Mouse (Mus musculus): ENCODE measurements around the gene Apom. TPM values are rescaled to one million over a fixed set of nuclear protein-coding genes. Genes with fewer than 3 reads are reported as not detected.
A peak's percentile ranks its signal among the peaks of the same experiment; 100 is the strongest.

Gene Apom
- polyA plus RNA-seq, 1 experiment from 2014 or later = 573 TPM

DNA sequence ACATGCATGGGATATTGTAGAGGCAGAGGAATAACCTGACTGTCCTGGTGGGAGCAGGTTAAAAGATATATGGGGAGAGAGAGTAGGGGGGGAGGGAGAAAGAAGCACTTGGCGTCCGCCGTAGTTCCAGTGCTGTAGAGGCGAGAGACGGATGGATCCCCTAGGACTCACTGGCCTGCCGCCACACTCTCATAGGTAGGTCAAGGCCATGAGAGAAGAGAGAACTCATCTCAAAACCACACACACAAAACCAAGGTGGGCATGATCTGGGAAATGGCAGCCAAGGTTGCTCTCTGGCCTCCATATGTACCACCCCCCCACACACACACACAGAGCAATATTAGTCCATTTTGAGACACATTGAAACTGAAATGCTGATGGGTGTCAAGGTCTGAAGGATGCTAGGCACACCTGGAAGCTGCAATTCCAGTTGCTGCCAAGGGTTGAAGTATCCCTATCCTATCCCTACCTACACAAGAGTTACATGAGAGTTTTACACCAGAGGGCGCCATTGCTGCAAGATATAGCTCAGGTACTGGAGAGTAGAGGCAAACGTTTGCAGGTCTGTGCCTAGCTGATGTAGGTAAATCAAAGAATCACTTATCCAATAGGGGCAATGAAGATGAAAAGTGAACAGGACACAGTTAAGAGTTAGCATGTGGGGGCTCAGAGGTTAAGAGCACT is 34.6 kb upstream of the Apom start:
- ATAC-seq (ENCODE audit: low read depth) (no peak), DNase-seq (peak; percentile 49)
- H3K9me3 ChIP-seq (replicated peaks) = no peaks in the 10 kb centered on the region
- peaks cover 16% of the 10 kb centered on the region for H3K36me3 ChIP-seq
- no peaks in the 10 kb centered on the region for H3K27me3 ChIP-seq
- 0 out of 2 replicates have a peak overlapping the region, but pooled peaks have one; percentile 90 for H3K4me2 ChIP-seq
- H3K4me3 ChIP-seq (replicated peaks) = no peak overlapping the region
- WGBS (ENCODE audit: insufficient replicate concordance) = 69% methylated on average over 8 of the region's 8 CpGs
- H3K4me1 ChIP-seq (replicated peaks) = peaks cover 35% of the 10 kb centered on the region
- no peak overlapping the region for H3K27ac ChIP-seq
- no peak overlapping the region for H3K9ac ChIP-seq

DNA sequence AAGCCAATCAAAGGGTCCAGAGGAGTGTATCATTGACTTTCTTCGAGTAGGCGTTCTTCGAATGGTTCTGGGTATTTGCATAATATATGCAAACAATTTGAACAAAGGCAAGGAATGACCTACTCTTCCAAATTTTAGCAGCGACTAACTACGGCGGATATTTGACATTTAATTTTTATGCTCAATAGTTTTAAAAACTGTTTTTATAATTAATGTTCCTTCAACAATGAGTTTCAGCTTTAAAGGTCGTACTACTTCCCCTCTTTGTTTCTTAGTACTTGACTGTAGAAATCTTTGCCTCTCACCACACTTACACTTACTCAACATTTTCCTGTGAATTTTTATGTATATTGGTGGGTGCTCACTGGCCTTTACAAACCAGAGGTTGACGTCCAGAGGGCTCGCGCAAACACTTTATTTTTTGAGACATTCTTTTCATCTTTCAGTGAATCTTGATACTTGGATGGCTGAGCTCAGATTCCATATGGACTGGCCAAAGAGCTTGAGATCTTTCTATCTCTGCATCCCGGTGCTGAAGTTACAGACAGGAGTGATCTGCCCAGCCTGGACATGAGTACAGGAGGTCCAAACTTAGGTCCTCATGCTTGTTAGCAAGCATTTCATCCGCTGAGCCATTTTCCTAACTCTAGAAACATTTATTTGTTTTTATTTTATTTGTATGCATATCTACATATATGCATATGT is 33.8 kb upstream of the Apom start:
- H3K36me3 ChIP-seq = peaks cover 25% of the 10 kb centered on the region
- peak overlapping the region; percentile 58 for H3K9ac ChIP-seq
- ATAC-seq (ENCODE audit: low read depth) (peak; percentile 77), DNase-seq (no peak)
- no peaks in the 10 kb centered on the region for H3K9me3 ChIP-seq (replicated peaks)
- peaks cover 42% of the 10 kb centered on the region for H3K4me1 ChIP-seq (replicated peaks)
- H3K4me2 ChIP-seq = peak overlapping the region; percentile 90
- peak overlapping the region; percentile 93 for H3K27ac ChIP-seq
- 28% methylated on average over 12 of the region's 12 CpGs for WGBS (ENCODE audit: insufficient replicate concordance)
- H3K27me3 ChIP-seq = no peaks in the 10 kb centered on the region
- peak overlapping the region; percentile 97 for H3K4me3 ChIP-seq (replicated peaks)

DNA sequence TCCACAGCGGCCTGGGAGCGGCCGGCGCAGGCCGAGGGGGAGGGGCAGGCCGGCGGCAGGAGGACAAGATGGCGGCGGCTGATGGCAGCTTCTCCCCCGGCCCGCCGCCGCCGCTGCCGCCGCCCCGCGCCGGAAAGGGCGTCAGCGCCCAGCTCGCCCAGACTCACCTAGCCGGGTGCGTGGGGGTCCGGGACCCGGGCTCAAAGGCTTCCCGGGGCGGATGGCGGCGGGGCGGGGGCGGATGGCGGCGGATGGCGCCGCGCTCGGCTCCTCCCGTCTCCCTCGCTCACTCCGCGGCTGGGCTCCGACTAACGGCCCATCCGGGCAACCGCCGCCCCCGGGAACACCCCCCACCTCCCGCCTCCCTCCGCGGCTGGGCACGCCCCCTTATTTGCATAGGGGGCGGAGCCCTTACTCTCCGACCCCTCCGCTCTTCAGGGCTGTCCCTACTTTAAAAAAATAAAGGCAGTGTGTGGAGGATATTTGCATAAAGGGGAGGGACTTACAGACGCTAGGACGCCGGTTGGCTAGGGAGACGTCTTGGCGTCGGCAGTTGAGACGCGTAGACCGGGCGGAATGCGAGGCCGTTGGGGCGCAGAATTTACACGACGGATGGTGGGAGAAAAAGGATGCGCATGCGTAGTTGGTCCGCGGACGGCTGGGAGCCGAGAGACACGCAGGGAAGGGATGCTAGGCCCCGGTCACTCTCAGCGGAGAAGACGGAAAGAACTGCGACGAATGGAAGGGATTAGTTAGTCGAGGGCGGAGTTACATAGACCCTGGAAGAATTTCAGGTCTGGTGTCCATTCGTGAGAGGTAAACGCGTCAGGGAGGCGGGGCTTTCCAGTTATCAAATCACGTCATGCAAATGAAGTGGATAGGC is 33.0 kb upstream of the Apom start, which contains the start of gene Prrc2a:
Prrc2a (minus strand) TSS at position 330 of the 883 bp plus-strand sequence.
- peak within 1 kb of the TSS; percentile 90 for H3K4me2 ChIP-seq
- H3K27ac ChIP-seq = peak within 1 kb of the TSS; percentile 93
- peak within 1 kb of the TSS; percentile 100 for H3K9ac ChIP-seq
- H3K36me3 ChIP-seq = peaks cover 33% of the 10 kb centered on the region
- H3K4me1 ChIP-seq (replicated peaks) = peaks cover 42% of the 10 kb centered on the region
- no peaks in the 10 kb centered on the region for H3K9me3 ChIP-seq (replicated peaks)
- under 1% methylated on average over 74 of the region's 89 CpGs for WGBS (ENCODE audit: insufficient replicate concordance)
- ATAC-seq (ENCODE audit: low read depth) (peak; percentile 93), DNase-seq (peak; percentile 95)
- peak within 1 kb of the TSS; percentile 97 for H3K4me3 ChIP-seq (replicated peaks)
- H3K27me3 ChIP-seq = no peaks in the 10 kb centered on the region

DNA sequence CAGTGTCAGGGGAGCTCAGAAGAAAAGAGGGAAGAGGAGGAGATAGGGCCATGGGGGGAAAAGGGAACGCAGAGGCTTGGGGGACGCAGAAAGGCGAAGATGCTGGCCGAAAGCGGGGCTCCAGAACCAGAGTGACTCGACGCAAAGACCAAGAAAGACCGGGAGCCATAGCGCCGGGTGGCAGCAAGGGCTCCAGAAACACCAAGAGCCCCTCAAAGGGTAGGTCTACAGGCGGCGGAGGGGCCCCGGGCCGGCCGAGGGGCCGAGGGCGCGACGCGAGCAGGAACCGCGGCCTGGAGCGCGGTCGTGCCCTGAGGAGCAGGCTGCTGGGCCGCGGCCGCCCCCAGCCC is 32.3 kb upstream of the Apom start:
- 0% methylated on average over 28 of the region's 28 CpGs for WGBS (ENCODE audit: insufficient replicate concordance)
- no peak for DNase-seq
- Histone ChIP-seq H3K27ac (peak overlapping the region; percentile 93), H3K4me1 (replicated peaks) (peaks cover 42% of the 10 kb centered on the region), H3K36me3 (peaks cover 39% of the 10 kb centered on the region), H3K4me2 (peak overlapping the region; percentile 90), H3K9ac (peak overlapping the region; percentile 100), H3K9me3 (replicated peaks) (no peaks in the 10 kb centered on the region), H3K27me3 (no peaks in the 10 kb centered on the region), H3K4me3 (replicated peaks) (peak overlapping the region; percentile 97)
- ATAC-seq (ENCODE audit: low read depth) = no peak

DNA sequence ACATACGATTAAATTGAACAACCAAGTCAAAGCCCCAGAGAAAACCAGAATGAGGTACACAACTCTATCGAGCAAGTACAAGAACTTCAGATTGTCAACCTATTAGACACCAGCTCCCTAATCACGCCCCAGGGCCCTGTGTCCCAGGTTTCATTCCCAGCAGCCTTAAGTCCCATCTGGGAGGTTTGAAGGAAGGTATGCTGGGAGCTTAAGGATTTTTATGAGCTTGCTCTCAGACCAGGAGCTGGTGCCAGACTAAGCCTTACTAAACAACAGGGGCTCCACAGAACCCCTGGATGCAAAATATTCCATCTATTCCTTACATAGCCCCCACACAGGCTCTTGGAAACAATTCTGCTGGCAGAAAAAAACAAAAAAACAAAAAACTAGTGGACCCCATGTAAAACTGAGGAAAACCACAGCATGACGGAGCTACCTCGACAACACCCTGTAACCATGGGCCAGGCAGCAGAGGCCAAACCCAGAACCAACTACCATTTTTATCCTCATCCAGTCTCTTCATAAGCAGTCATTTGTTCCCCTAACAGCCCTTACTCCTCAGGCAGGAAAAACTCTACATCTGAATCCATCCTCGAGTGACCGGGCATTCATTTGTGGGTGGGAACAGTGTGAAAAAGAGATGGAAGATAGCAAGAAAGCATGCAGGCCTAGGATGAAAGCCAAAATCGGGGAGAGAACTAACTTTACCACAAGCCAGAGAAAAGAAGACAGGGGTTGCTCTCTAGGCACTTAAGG is 31.7 kb upstream of the Apom start:
- H3K9me3 ChIP-seq (replicated peaks) = no peaks in the 10 kb centered on the region
- H3K36me3 ChIP-seq = peaks cover 46% of the 10 kb centered on the region
- H3K9ac ChIP-seq = peak overlapping the region; percentile 100
- peak overlapping the region; percentile 90 for H3K4me2 ChIP-seq
- peaks cover 42% of the 10 kb centered on the region for H3K4me1 ChIP-seq (replicated peaks)
- 10% methylated on average over 8 of the region's 8 CpGs for WGBS (ENCODE audit: insufficient replicate concordance)
- peak overlapping the region; percentile 97 for H3K4me3 ChIP-seq (replicated peaks)
- no peak for DNase-seq
- peak overlapping the region; percentile 93 for H3K27ac ChIP-seq
- no peak for ATAC-seq (ENCODE audit: low read depth)
- no peaks in the 10 kb centered on the region for H3K27me3 ChIP-seq

DNA sequence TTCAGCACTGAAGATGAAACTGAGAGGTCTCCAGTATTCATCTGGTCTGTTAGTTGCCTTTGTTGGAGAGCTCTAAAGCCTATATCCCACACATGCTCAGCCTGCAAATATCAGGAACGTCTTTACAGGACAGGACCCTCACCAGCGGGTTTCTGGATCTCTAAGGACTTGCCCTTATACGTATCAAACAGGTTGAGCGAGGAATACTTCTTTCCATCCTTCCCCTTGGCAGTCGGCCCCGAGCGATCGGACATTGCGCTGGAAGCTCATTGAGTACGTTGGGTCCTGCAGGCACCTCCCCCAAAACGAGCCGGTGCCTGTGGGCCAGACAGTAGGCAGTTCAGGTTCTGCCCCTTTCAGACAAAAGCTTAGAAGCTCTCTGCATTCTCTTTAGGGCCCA is 30.9 kb upstream of the Apom start:
- ATAC-seq (ENCODE audit: low read depth) = no peak
- Histone ChIP-seq H3K27ac (0 out of 2 replicates have a peak overlapping the region, but pooled peaks have one; percentile 10), H3K4me1 (replicated peaks) (peaks cover 42% of the 10 kb centered on the region), H3K4me2 (peak overlapping the region; percentile 90), H3K36me3 (peaks cover 53% of the 10 kb centered on the region), H3K9ac (peak overlapping the region; percentile 100), H3K9me3 (replicated peaks) (no peaks in the 10 kb centered on the region), H3K27me3 (no peaks in the 10 kb centered on the region), H3K4me3 (replicated peaks) (peak overlapping the region; percentile 97)
- DNase-seq = no peak
- WGBS (ENCODE audit: insufficient replicate concordance) = 61% methylated on average over 12 of the region's 12 CpGs

DNA sequence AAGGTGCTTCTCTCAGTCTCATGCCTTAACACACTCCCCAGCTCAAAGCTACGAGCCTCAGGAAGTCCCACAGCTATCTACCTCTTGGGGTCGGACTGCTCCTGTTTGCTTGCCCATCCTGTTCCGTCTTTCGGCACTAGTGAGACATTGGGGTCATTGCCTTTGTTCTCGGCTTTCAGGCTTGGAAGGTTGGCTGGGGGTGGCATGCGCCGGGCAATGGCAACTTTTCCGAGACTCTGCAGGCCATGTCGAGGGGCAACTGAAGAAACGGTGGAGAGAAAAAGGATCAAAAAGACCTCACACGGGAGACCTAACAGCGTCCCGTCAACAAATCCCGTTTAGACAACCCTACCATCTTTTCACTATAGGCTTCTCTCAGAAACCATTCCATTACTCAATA is 30.3 kb upstream of the Apom start:
- peaks cover 42% of the 10 kb centered on the region for H3K4me1 ChIP-seq (replicated peaks)
- peak overlapping the region; percentile 90 for H3K4me2 ChIP-seq
- ATAC-seq (ENCODE audit: low read depth) (no peak), DNase-seq (no peak)
- no peaks in the 10 kb centered on the region for H3K9me3 ChIP-seq (replicated peaks)
- H3K4me3 ChIP-seq (replicated peaks) = peak overlapping the region; percentile 97
- H3K9ac ChIP-seq = peak overlapping the region; percentile 100
- peaks cover 59% of the 10 kb centered on the region for H3K36me3 ChIP-seq
- WGBS (ENCODE audit: insufficient replicate concordance) = 76% methylated on average over 14 of the region's 14 CpGs
- H3K27ac ChIP-seq = peak overlapping the region; percentile 18; the same call in 1 of the 2 replicates
- H3K27me3 ChIP-seq = no peaks in the 10 kb centered on the region

DNA sequence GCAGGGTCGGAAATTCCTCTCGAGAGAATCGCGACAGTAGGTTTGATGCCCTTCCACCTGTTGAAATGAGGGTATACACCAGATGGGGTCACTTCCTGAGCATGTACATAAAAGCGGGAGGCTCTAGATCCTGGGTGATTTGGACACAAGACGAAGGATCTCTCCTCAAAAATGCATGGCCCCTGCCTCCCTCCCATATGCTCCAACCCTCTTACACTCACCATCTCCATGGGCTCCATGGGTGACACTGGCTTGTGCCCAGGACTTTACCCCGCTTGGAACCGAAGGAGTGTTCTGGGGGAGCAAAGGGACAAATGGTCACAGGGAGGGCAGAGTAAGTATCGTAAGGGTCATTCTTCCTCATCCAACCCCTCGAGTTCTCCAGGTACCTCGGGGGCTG is 29.6 kb upstream of the Apom start:
- H3K4me2 ChIP-seq = peak overlapping the region; percentile 16; the same call in 1 of the 2 replicates
- no peak overlapping the region for H3K9ac ChIP-seq
- H3K36me3 ChIP-seq = peaks cover 66% of the 10 kb centered on the region
- WGBS (ENCODE audit: insufficient replicate concordance) = 83% methylated on average over 11 of the region's 11 CpGs
- no peaks in the 10 kb centered on the region for H3K27me3 ChIP-seq
- peaks cover 40% of the 10 kb centered on the region for H3K4me1 ChIP-seq (replicated peaks)
- H3K4me3 ChIP-seq (replicated peaks) = no peak overlapping the region
- H3K27ac ChIP-seq = no peak overlapping the region
- no peaks in the 10 kb centered on the region for H3K9me3 ChIP-seq (replicated peaks)
- DNase-seq (no peak), ATAC-seq (ENCODE audit: low read depth) (no peak)

DNA sequence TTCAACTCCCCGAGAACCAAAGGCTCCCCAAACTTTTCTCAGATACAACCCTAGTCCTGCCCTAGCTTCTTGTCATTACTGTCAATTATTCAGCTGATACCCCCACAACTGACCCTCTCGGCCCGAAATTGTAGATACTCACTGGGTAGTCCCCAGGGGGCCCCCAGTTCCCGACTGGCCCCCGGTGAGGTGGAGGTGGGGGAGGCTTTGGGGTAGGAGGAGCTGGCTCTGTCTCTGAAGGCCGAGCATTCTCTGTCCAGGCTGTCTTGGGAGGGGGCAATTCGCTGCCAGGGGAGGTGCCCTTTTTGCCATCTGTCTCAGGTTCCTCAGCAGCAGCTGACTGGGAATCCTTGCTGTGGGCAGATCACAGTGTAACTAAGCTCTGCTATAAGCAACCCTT is 27.8 kb upstream of the Apom start:
- Histone ChIP-seq H3K4me1 (replicated peaks) (peaks cover 32% of the 10 kb centered on the region), H3K27me3 (no peaks in the 10 kb centered on the region), H3K27ac (no peak overlapping the region), H3K36me3 (peaks cover 84% of the 10 kb centered on the region), H3K9me3 (replicated peaks) (no peaks in the 10 kb centered on the region), H3K9ac (no peak overlapping the region), H3K4me2 (no peak overlapping the region), H3K4me3 (replicated peaks) (no peak overlapping the region)
- ATAC-seq (ENCODE audit: low read depth) = no peak
- DNase-seq = no peak
- WGBS (ENCODE audit: insufficient replicate concordance) = 83% methylated on average over 7 of the region's 7 CpGs

DNA sequence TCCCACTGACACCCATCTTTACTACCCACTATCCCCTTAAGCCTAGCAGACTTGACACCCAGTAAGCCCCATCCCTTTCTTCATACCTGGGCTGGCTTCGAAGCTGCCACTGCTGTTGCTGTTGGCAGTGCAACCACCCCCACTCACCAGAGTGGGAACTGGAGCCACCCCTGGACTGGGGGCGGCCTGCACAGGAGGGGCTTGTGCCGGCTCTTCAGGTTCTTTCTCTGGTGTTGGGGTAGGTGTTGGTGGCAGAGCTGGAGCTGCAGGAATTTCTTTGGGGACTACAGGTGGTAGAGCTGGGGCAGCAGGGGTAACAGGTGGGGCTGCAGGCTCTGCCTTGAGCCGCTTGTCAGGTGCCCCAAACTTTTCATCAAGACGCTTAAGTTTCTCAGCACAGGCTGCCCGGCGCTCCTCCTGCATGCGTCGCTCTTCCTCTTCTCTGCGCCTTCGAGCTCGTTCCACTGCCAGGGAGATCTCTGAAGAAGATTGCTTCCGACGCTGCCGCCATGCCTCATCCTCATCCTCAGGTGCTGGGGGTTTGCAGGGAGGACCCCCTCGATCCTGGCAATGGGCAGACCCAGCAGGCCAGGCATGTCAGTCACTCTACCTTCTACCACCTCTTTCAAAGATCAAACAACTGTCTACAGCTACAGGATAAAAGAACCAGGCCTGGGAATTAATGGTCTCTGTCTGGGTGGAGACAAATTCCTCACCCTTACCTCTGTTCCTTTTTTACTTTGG is 27.2 kb upstream of the Apom start:
- ATAC-seq (ENCODE audit: low read depth) = no peak
- H3K4me1 ChIP-seq (replicated peaks) = peaks cover 33% of the 10 kb centered on the region
- H3K27ac ChIP-seq = no peak overlapping the region
- WGBS (ENCODE audit: insufficient replicate concordance) = 84% methylated on average over 16 of the region's 16 CpGs
- no peaks in the 10 kb centered on the region for H3K27me3 ChIP-seq
- H3K36me3 ChIP-seq = peaks cover 90% of the 10 kb centered on the region
- H3K9ac ChIP-seq = no peak overlapping the region
- H3K4me2 ChIP-seq = no peak overlapping the region
- DNase-seq = no peak
- no peak overlapping the region for H3K4me3 ChIP-seq (replicated peaks)
- H3K9me3 ChIP-seq (replicated peaks) = no peaks in the 10 kb centered on the region

Measured in liver, embryonic 13.5 days (tissue).